Mouse (Mus musculus): Measurements from ENCODE around the gene Ccr10. TPM values are rescaled to one million over a fixed set of nuclear protein-coding genes. Genes with fewer than 3 reads are reported as not detected.
A peak's percentile ranks its signal among the peaks of the same experiment; 100 is the strongest.

Gene Ccr10
- polyA plus RNA-seq, 1 experiment: 1.0 TPM

- Histone ChIP-seq H3K4me1 (ENCODE audit: control insufficient read depth, insufficient read depth, low read length) (no peaks in the 10 kb centered on the region; the same call in 1 of the 2 replicates), H3K27me3 (ENCODE audit: control insufficient read depth, insufficient read depth, low read length) (no peaks in the 10 kb centered on the region), H3K27ac (ENCODE audit: insufficient read depth, low read length) (peak overlapping the region; percentile 6; the same call in 1 of the 2 replicates), H3K4me3 (replicated peaks; ENCODE audit: insufficient read depth, low read depth, low read length) (no peak overlapping the region)
- no peak for DNase-seq
- TF ChIP-seq CTCF (IDR thresholded peaks at IDR 0.05; ENCODE audit: borderline replicate concordance, insufficient read depth, low read depth, low read length) (no peak), POLR2A (IDR thresholded peaks at IDR 0.05; ENCODE audit: borderline replicate concordance, insufficient read depth, low read length) (no peak)
- 57% methylated on average over 6 of the region's 6 CpGs for WGBS
Observed at GRCm38 (mm10) chr11:101155151-101155550, 20.1 kb downstream of the Ccr10 start.

- H3K27ac ChIP-seq (ENCODE audit: insufficient read depth, low read length): no peak overlapping the region
- no peaks in the 10 kb centered on the region; the same call in 1 of the 2 replicates for H3K4me1 ChIP-seq (ENCODE audit: control insufficient read depth, insufficient read depth, low read length)
- no peak overlapping the region for H3K4me3 ChIP-seq (replicated peaks; ENCODE audit: insufficient read depth, low read depth, low read length)
- no peak for DNase-seq
- no peaks in the 10 kb centered on the region for H3K27me3 ChIP-seq (ENCODE audit: control insufficient read depth, insufficient read depth, low read length)
- TF ChIP-seq POLR2A (IDR thresholded peaks at IDR 0.05; ENCODE audit: borderline replicate concordance, insufficient read depth, low read length) (no peak), CTCF (IDR thresholded peaks at IDR 0.05; ENCODE audit: borderline replicate concordance, insufficient read depth, low read depth, low read length) (no peak)
Observed at GRCm38 (mm10) chr11:101154648-101155047, 20.6 kb downstream of the Ccr10 start.

GRCm38 (mm10) chr11:101152825-101153224 is 22.4 kb downstream of the Ccr10 start:
- Histone ChIP-seq H3K4me1 (ENCODE audit: control insufficient read depth, insufficient read depth, low read length) (no peaks in the 10 kb centered on the region; the same call in 1 of the 2 replicates), H3K4me3 (replicated peaks; ENCODE audit: insufficient read depth, low read depth, low read length) (no peak overlapping the region)
- WGBS: 59% methylated on average over 1 of the region's 1 CpGs

GRCm38 (mm10) chr11:101151063-101151462 is 24.2 kb downstream of the Ccr10 start:
- no peak overlapping the region for H3K27ac ChIP-seq (ENCODE audit: insufficient read depth, low read length)
- H3K4me1 ChIP-seq (ENCODE audit: control insufficient read depth, insufficient read depth, low read length): no peaks in the 10 kb centered on the region; the same call in 1 of the 2 replicates
- TF ChIP-seq POLR2A (IDR thresholded peaks at IDR 0.05; ENCODE audit: borderline replicate concordance, insufficient read depth, low read length) (no peak), CTCF (IDR thresholded peaks at IDR 0.05; ENCODE audit: borderline replicate concordance, insufficient read depth, low read depth, low read length) (no peak)
- H3K27me3 ChIP-seq (ENCODE audit: control insufficient read depth, insufficient read depth, low read length): no peaks in the 10 kb centered on the region
- no peak overlapping the region for H3K4me3 ChIP-seq (replicated peaks; ENCODE audit: insufficient read depth, low read depth, low read length)
- DNase-seq: no peak
- 59% methylated on average over 2 of the region's 2 CpGs for WGBS

More at GRCm38 (mm10) chr11:101152825-101153224, 22.4 kb downstream of the Ccr10 start:
- DNase-seq: no peak
- TF ChIP-seq CTCF (IDR thresholded peaks at IDR 0.05; ENCODE audit: borderline replicate concordance, insufficient read depth, low read depth, low read length) (no peak), POLR2A (IDR thresholded peaks at IDR 0.05; ENCODE audit: borderline replicate concordance, insufficient read depth, low read length) (no peak)
- H3K27me3 ChIP-seq (ENCODE audit: control insufficient read depth, insufficient read depth, low read length): no peaks in the 10 kb centered on the region
- no peak overlapping the region for H3K27ac ChIP-seq (ENCODE audit: insufficient read depth, low read length)

GRCm38 (mm10) chr11:101149178-101150105 is 25.8 kb downstream of the Ccr10 start:
- H3K27me3 ChIP-seq (ENCODE audit: control insufficient read depth, insufficient read depth, low read length): no peaks in the 10 kb centered on the region
- H3K4me3 ChIP-seq (replicated peaks; ENCODE audit: insufficient read depth, low read depth, low read length): no peak overlapping the region
- 53% methylated on average over 9 of the region's 9 CpGs for WGBS

GRCm38 (mm10) chr11:101148751-101149150 is 26.5 kb downstream of the Ccr10 start:
- H3K27me3 ChIP-seq (ENCODE audit: control insufficient read depth, insufficient read depth, low read length): no peaks in the 10 kb centered on the region
- 76% methylated on average over 10 of the region's 10 CpGs for WGBS
- TF ChIP-seq CTCF (IDR thresholded peaks at IDR 0.05; ENCODE audit: borderline replicate concordance, insufficient read depth, low read depth, low read length) (no peak), POLR2A (IDR thresholded peaks at IDR 0.05; ENCODE audit: borderline replicate concordance, insufficient read depth, low read length) (no peak)
- no peak for DNase-seq
- no peak overlapping the region for H3K27ac ChIP-seq (ENCODE audit: insufficient read depth, low read length)
- no peak overlapping the region for H3K4me3 ChIP-seq (replicated peaks; ENCODE audit: insufficient read depth, low read depth, low read length)
- no peaks in the 10 kb centered on the region for H3K4me1 ChIP-seq (ENCODE audit: control insufficient read depth, insufficient read depth, low read length)

More at GRCm38 (mm10) chr11:101149178-101150105, 25.8 kb downstream of the Ccr10 start:
- no peak for DNase-seq
- H3K27ac ChIP-seq (ENCODE audit: insufficient read depth, low read length): no peak overlapping the region
- H3K4me1 ChIP-seq (ENCODE audit: control insufficient read depth, insufficient read depth, low read length): no peaks in the 10 kb centered on the region
- TF ChIP-seq CTCF (IDR thresholded peaks at IDR 0.05; ENCODE audit: borderline replicate concordance, insufficient read depth, low read depth, low read length) (no peak), POLR2A (IDR thresholded peaks at IDR 0.05; ENCODE audit: borderline replicate concordance, insufficient read depth, low read length) (no peak)

- Histone ChIP-seq H3K27me3 (ENCODE audit: control insufficient read depth, insufficient read depth, low read length) (no peaks in the 10 kb centered on the region), H3K4me3 (replicated peaks; ENCODE audit: insufficient read depth, low read depth, low read length) (no peak overlapping the region), H3K27ac (ENCODE audit: insufficient read depth, low read length) (no peak overlapping the region), H3K4me1 (ENCODE audit: control insufficient read depth, insufficient read depth, low read length) (no peaks in the 10 kb centered on the region)
- no peak for DNase-seq
- 29% methylated on average over 10 of the region's 10 CpGs for WGBS
- TF ChIP-seq CTCF (IDR thresholded peaks at IDR 0.05; ENCODE audit: borderline replicate concordance, insufficient read depth, low read depth, low read length) (no peak), POLR2A (IDR thresholded peaks at IDR 0.05; ENCODE audit: borderline replicate concordance, insufficient read depth, low read length) (no peak)
Observed at GRCm38 (mm10) chr11:101146377-101146776, 28.9 kb downstream of the Ccr10 start.

Data from cerebellum, adult 2 months (tissue).